Comparison of ENCODE assay signal across 8 mouse cellular contexts in the genomic region with DNA sequence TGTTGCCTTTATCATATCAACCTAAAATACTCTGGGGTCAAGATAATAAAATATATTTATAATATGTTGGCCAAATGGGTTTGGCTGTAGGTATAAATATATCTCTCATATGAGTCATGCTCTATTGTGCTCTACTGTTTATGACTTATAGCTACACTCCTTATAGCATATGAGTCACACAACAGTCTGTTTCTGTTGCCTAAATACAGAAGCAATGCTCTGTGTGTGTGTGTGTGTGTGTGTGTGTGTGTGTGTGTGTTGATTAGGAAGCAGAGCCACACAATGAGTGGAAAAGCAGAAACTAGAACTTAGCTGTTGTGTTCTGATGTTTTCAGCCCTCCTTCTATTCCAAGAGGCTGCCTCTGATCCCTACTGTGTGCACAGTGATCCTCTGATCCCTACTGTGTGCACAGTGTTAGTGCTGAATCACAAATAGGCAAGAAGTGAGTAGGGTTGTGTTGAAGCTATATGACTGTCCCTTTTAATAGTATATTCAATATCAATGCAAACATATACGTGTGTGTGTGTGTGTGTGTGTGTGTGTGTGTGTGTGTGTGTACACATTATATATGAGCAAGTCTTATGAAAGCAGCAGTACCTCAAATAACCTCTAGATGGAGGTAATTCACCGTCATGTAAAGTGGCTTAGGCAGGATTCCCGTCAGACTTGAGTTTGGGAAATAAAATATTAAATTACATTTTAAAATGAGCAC. TPM values are rescaled to one million over a fixed set of nuclear protein-coding genes. Genes with fewer than 3 reads are reported as not detected.
DNase-seq lines count a peak whose midpoint lies in the region; ATAC-seq and TF ChIP-seq lines count a peak whose summit lies in the region.

No protein-coding gene starts in this region.

- ATAC-seq in limb, embryonic 14.5 days (ENCODE audit: low FRiP score, low read depth): peak; percentile 62; the same call in 1 of the 2 replicates

- no peak overlapping the region for H3K27ac ChIP-seq in left cerebral cortex, adult 2 months
- H3K27ac ChIP-seq in limb, embryonic 14.5 days (replicated peaks; ENCODE audit: low read depth, low read length): no peak overlapping the region

- peak; percentile 51 for TF ChIP-seq CTCF in left cerebral cortex, adult 2 months (IDR thresholded peaks at IDR 0.05)
- peak; percentile 43; the same call in 1 of the 2 replicates for TF ChIP-seq CTCF in brain, embryonic 14.5 days (IDR thresholded peaks at IDR 0.05; ENCODE audit: borderline replicate concordance, extremely low read depth, insufficient read depth, insufficient read length)

- no peak overlapping the region for H3K4me2 ChIP-seq in limb, embryonic 14.5 days (replicated peaks; ENCODE audit: low read depth, low read length, severe bottlenecking)

- TF ChIP-seq POLR2A in brain, embryonic 14.5 days (IDR thresholded peaks at IDR 0.05; ENCODE audit: borderline replicate concordance, extremely low read depth, insufficient read depth, insufficient read length, poor library complexity, severe bottlenecking): no peak
- no peak for TF ChIP-seq POLR2A in limb, embryonic 14.5 days (IDR thresholded peaks at IDR 0.05; ENCODE audit: borderline replicate concordance, extremely low read depth, insufficient read depth, insufficient read length)

- intact Hi-C loops in left cerebral cortex, adult 2 months (cut with DNase I): loop anchor here (2.0 to 10.0 kb wide), 3 partner anchors 177 to 531 kb away; no protein-coding TSS in a partner anchor
- intact Hi-C loops in left cerebral cortex, postnatal 4 days (cut with DNase I): loop anchor here (2.0 to 5.0 kb wide), 2 partner anchors 177 to 529 kb away; no protein-coding TSS in a partner anchor

- 10% methylated on average over 3 of the region's 3 CpGs for WGBS in limb, embryonic 14.5 days

- no peaks in the 10 kb centered on the region for H3K27me3 ChIP-seq in limb, embryonic 14.5 days (ENCODE audit: control insufficient read depth, insufficient read depth, low read length)

- peak; percentile 18 for DNase-seq in cerebellum, adult 9-10 months
- DNase-seq in cerebellum, adult 8-10 months: no peak
- DNase-seq in left cerebral cortex, adult 2 months (ENCODE audit: extremely low spot score in 1 of 2, low spot score in 2 of 2): peak in 1 of 2 experiments; percentile 23
- no peak for DNase-seq in left cerebral cortex, postnatal 4 days
- peak; percentile 84 for DNase-seq in brain, embryonic 14.5 days (ENCODE audit: low read depth)
- peak; percentile 80 for DNase-seq in limb, embryonic 14.5 days (ENCODE audit: low spot score)
- no peak for DNase-seq in adrenal gland, adult 2 months
- DNase-seq in spleen, postnatal 4 days (ENCODE audit: low spot score in 2 of 2): no peak

- no peak overlapping the region for H3K4me3 ChIP-seq in left cerebral cortex, adult 2 months
- no peak overlapping the region for H3K4me3 ChIP-seq in limb, embryonic 14.5 days (replicated peaks; ENCODE audit: low read length)

- H3K4me1 ChIP-seq in limb, embryonic 14.5 days (ENCODE audit: control insufficient read depth, insufficient read depth, low read length): no peaks in the 10 kb centered on the region

- no peak overlapping the region for H3K9ac ChIP-seq in limb, embryonic 14.5 days (ENCODE audit: low read depth, low read length, severe bottlenecking)

- no peaks in the 10 kb centered on the region for H3K9me3 ChIP-seq in limb, embryonic 14.5 days (ENCODE audit: control insufficient read depth, low read length)

- no peaks in the 10 kb centered on the region for H3K36me3 ChIP-seq in limb, embryonic 14.5 days (ENCODE audit: control insufficient read depth, insufficient read depth, low read length)

RNA-seq across cellular contexts. Expression of gene Cyp1b1, which starts 51.3 kb away (rescaled TPM):
- 1 to 10 TPM; 3.6 to 4.1 TPM for total RNA-seq in left cerebral cortex, adult 2 months (2021)
- 1 to 10 TPM; 5.9 to 8.0 TPM for total RNA-seq in left cerebral cortex, postnatal 4 days (2021)
- 5.3 and 9.9 TPM in 2 replicates for polyA plus RNA-seq in brain, embryonic 14.5 days (2012; rRNA removed)
- polyA plus RNA-seq in limb, embryonic 14.5 days (2012; rRNA removed): 1.8 and 2.6 TPM in 2 replicates
- polyA plus RNA-seq in limb, embryonic 14.5 days (2014; fragmentation: Nextera tagmentation; extraction: Ambion mirVana): 2.5 and 2.7 TPM in 2 replicates
- total RNA-seq in adrenal gland, adult 2 months (2021): 10 to 100 TPM; 29.6 to 46.6 TPM
- polyA plus RNA-seq in adrenal gland, adult 2 months (2012; rRNA removed): 34.6 and 43.2 TPM in 2 replicates

RNA-seq across cellular contexts. Expression of gene Rmdn2, which starts 51.9 kb away (rescaled TPM):
- total RNA-seq in left cerebral cortex, adult 2 months (2021): 10 to 100 TPM; 10.9 to 12.4 TPM
- 10 to 100 TPM in 1 of 2 experiments, 1 to 10 TPM in 1; 9.5 to 10.9 TPM for total RNA-seq in left cerebral cortex, postnatal 4 days (2021)
- 3.6 and 3.7 TPM in 2 replicates for polyA plus RNA-seq in brain, embryonic 14.5 days (2012; rRNA removed)
- 4.9 and 7.6 TPM in 2 replicates for polyA plus RNA-seq in limb, embryonic 14.5 days (2012; rRNA removed)
- 10.7 and 11.9 TPM in 2 replicates for polyA plus RNA-seq in limb, embryonic 14.5 days (2014; fragmentation: Nextera tagmentation; extraction: Ambion mirVana)
- 100 to 1,000 TPM; 281 to 503 TPM for total RNA-seq in adrenal gland, adult 2 months (2021)
- polyA plus RNA-seq in adrenal gland, adult 2 months (2012; rRNA removed): 9.5 and 12.6 TPM in 2 replicates

Comparison
In these comparisons a context has a peak if more than half of its experiments do, and no peak if none do; other contexts are left out.
1. DNase-seq: peak in cerebellum, adult 9-10 months (single experiment), brain, embryonic 14.5 days (single experiment) and limb, embryonic 14.5 days (single experiment); none in cerebellum, adult 8-10 months (single experiment), left cerebral cortex, postnatal 4 days (single experiment), adrenal gland, adult 2 months (single experiment) and spleen, postnatal 4 days (0 of 2).
2. RNA of gene Rmdn2, which starts 51.9 kb away (total RNA-seq): 281 to 503 TPM in adrenal gland, adult 2 months; 10.9 to 12.4 TPM in left cerebral cortex, adult 2 months and 9.5 to 10.9 TPM in left cerebral cortex, postnatal 4 days; every median in the first group is over 10 times any median in the second.